Mouse (Mus musculus) midbrain, embryonic 10.5 days (tissue): ENCODE results near the gene Rpl9-ps6. TPM values are rescaled to one million over a fixed set of nuclear protein-coding genes. Genes with fewer than 3 reads are reported as not detected.

Experiments
- DNase-seq: peaks from one replicate; pipeline ENCODE4 v3.0.0-alpha.2; 2017; ENCODE audit warnings: low spot score
- H3K27ac ChIP-seq: fragments of 300-500 bp; sonication (generic); replicated peaks from 2 replicates; pipeline ENCODE4 v1.5.1; 2016; ENCODE audit warnings: mild to moderate bottlenecking
- H3K27me3 ChIP-seq: fragments of 300-500 bp; sonication (generic); 2 replicates; pipeline ENCODE4 v1.6.1; 2016; ENCODE audit warnings: low read depth, mild to moderate bottlenecking; ENCODE audit not compliant: poor library complexity, severe bottlenecking
- H3K36me3 ChIP-seq: fragments of 300-500 bp; sonication (generic); 2 replicates; pipeline ENCODE4 v1.6.1; 2016; ENCODE audit warnings: mild to moderate bottlenecking, moderate library complexity
- H3K4me1 ChIP-seq: fragments of 300-500 bp; sonication (generic); 2 replicates; pipeline ENCODE4 v1.6.1; 2016
- H3K4me3 ChIP-seq: fragments of 300-500 bp; sonication (generic); 2 replicates; pipeline ENCODE4 v1.5.1; 2016; ENCODE audit warnings: mild to moderate bottlenecking, moderate library complexity
- H3K9me3 ChIP-seq: fragments of 300-500 bp; sonication (generic); replicated peaks from 2 replicates; pipeline ENCODE4 v1.6.1; 2016; ENCODE audit warnings: mild to moderate bottlenecking
- WGBS: fragments of 180-500 bp; shearing (Covaris S2); methylation state at CpG from one replicate; pipeline ENCODE4 v1.1.7; 2016; 5-methylcytosine and 5-hydroxymethylcytosine counted together
- polyA plus RNA-seq: library from polyadenylated mRNA; unstranded; fragments of >200 nt; fragmentation: Nextera tagmentation; extraction: Ambion mirVana; gene quantifications from 2 replicates; pipeline ENCODE4 v1.2.1, GENCODE M21; 2016

Gene Rpl9-ps6
- polyA plus RNA-seq, 1 experiment from 2014 or later: 64.9 TPM

DNA sequence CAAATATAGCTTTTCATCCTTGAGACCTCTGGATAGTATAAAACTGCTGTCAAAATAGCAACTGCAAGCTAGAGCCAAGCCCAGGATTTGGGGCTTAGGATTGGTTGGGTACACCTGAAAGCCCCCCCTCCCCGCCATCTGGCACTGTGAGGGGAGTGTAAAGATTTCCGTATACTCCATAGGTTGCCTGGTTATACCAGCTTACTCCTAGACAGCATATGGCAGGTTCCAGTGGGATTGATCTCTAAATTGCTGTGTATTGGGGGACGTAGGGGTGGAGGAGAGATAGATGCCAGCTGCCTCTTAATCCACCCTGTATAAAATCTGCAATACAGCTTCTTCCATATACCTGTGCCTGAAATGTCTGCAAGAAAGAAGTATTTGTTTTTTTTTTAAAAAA is 41.7 kb downstream of the Rpl9-ps6 start:
- Histone ChIP-seq H3K4me1 (no peaks in the 10 kb centered on the region), H3K27me3 (no peaks in the 10 kb centered on the region), H3K36me3 (no peaks in the 10 kb centered on the region), H3K27ac (no peak overlapping the region), H3K9me3 (no peaks in the 10 kb centered on the region), H3K4me3 (no peak overlapping the region)
- WGBS: 89% methylated on average over 3 of the region's 3 CpGs
- DNase-seq: no peak

DNA sequence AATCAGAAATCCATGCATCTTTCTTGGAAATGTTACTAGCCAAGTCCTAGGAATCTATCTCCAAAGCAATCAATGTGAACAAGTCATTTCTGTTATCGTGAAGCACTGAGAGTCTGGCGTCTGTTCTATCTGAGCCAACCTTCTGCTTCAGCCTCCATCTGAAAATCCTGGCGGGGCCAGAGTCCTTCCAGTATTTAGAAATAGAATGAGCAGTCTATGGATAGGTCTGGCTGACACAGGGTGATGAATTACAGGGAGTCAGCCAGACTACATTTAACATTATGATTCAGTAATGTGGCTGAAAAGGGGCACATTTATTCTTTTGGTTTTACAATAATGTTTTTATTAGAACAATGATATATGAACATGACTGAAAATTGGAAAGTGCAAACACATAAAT is 47.3 kb downstream of the Rpl9-ps6 start:
- Histone ChIP-seq H3K4me1 (no peaks in the 10 kb centered on the region), H3K9me3 (no peaks in the 10 kb centered on the region), H3K27ac (no peak overlapping the region), H3K4me3 (no peak overlapping the region), H3K36me3 (no peaks in the 10 kb centered on the region), H3K27me3 (no peaks in the 10 kb centered on the region)
- no peak for DNase-seq
- 84% methylated on average over 3 of the region's 3 CpGs for WGBS

DNA sequence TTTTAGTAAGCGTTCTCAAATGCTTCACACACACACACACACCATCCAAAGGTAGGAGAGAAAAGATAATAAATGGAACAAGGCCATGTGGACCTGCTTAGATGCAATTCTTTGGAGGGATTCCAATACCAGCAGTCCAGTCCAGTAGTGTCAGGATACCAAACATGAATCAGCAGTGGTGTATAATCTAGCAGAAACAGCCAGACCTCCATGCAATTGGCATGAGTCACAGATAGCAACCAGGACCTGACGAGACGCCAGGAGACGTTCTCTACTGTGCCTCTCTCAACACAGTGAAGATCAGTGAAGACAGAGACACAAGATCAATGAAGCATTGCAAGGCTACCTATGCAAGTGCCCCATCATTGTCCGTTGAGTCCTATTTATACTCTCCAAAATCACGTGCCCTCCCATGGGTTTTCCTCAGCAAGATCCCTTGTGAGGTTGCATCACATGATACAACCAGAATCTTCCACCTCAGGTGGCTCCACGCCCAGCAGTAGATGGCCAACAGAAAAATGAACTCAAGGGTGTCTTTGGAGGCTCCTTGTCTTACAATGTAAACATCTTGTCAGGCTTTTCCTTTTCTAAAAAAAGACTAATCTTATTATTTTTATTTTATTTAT is 49.6 kb downstream of the Rpl9-ps6 start:
- no peak for DNase-seq
- no peak overlapping the region for H3K4me3 ChIP-seq
- H3K4me1 ChIP-seq: no peaks in the 10 kb centered on the region
- H3K27ac ChIP-seq: no peak overlapping the region
- no peaks in the 10 kb centered on the region for H3K27me3 ChIP-seq
- H3K36me3 ChIP-seq: no peaks in the 10 kb centered on the region
- no peaks in the 10 kb centered on the region for H3K9me3 ChIP-seq
- WGBS: 89% methylated on average over 7 of the region's 7 CpGs

Other genes starting within 250 kb of the Rpl9-ps6 start
- 13.1 and 14.6 TPM in 2 replicates for gene Sgms1, start 76.9 kb downstream of the Rpl9-ps6 start, polyA plus RNA-seq
- gene Minpp1, start 19.2 kb upstream of the Rpl9-ps6 start, polyA plus RNA-seq: 70.1 and 77.0 TPM in 2 replicates
- gene Papss2, start 129.2 kb upstream of the Rpl9-ps6 start, polyA plus RNA-seq: 0.68 and 1.7 TPM in 2 replicates